Mouse (Mus musculus) cerebellum, postnatal 10 days (tissue): ENCODE data around the gene Kat2b.
"Not testable (repeated sequence)": the region's sequence is repeated elsewhere in the genome, so short reads cannot be mapped to it uniquely, and the experiment has no call there.

ENCODE experiments used
- DNase-seq, 2 experiments: peaks; one replicate each; pipeline ENCODE4 v3.0.0; 2021; ENCODE audit warnings: mixed read lengths in 2 of 2

Gene Kat2b

DNA sequence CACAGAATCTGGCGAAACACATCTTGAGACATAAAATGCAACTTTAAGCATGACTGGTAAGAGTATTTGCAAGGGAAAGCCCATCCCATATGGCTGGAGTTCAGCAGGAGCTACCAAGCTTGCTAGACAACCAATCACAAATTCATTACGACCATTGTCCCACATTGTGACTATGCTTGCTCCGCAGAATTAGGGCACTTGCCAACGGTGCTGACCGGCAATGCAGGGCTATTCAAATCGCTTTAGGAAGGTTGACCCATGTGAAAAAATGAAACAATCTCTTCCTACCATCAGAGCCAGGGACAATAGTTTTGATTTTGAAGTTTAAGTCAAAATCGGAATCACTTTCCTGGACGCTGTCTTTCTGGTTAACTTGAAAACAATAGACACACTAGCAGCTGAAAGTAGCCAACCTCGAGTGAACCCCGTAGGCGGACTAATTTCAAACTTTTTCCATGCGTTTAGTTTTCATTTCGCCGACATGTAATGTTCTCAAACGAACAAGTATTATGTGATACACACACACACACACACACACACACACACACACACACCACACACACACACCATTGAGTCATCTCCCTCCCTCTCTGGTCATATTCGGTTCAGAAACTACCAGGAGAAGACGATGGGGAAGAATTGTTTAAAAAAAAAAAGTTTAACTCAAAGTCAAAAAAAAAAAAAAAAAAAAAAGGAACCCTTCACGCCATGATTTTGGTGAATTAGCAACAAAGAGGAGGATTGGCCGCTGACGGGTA, at the start of gene Kat2b:
Gene Kat2b (plus strand): TSS at position 701 of the 758 bp plus-strand sequence.
- DNase-seq = peak; percentile 79 to 80

DNA sequence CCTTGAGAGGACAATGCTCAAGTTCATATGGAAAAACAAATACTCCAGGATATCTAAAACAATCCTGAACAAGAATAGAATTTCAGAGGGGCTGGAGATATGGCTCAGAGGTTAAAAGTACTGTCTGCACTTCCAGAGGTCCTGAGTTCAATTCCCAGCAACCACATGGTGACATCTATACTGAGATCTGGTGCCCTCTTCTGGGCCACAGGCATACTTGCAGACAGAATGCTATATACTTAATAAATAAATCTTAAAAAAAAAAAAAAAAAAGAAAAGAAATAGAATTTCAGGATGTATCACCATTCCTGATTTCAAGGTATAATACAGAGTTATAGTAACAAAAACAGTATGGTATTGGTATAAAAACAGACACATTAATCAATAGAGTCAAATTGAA, 47.3 kb upstream of the Kat2b start:
- no peak for DNase-seq

DNA sequence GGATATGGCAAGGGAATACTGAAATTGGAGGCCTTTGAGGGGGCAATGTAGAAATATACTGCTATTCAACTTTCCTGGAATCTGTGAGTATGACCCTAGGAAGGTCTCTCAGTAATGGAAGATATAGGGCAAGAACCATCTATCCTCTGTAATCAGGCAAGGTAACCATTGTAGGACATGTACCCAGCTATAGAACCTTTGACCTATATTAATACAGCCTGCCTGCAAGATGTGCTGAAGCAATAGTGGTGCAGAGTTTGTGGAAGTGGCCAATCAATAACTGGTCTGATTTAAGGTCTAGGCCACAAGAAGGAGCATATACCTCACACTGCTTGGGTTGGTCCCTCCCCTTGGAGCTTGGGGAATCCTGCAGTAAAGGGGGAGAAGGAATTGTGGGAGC, 46.2 kb upstream of the Kat2b start:
- DNase-seq = no peak

DNA sequence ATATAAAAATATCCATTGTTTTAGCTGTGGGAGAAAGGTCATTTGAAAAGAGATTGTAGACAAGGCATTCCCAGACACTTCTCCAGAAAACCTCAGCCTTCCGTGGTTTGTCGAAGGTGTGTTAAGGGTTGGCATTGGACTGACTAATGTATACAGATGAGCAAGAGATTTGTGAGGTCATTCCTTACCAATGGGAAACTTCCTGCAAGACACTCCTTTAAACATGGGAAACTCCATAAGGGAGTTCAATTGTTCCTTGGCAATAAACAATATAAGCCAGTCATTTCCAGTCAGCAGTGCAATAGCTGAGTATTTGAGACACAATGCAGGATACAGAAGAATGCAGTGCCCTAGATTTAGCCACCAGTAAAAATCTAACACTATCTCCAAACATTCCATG, 38.6 kb upstream of the Kat2b start:
- DNase-seq = no peak

DNA sequence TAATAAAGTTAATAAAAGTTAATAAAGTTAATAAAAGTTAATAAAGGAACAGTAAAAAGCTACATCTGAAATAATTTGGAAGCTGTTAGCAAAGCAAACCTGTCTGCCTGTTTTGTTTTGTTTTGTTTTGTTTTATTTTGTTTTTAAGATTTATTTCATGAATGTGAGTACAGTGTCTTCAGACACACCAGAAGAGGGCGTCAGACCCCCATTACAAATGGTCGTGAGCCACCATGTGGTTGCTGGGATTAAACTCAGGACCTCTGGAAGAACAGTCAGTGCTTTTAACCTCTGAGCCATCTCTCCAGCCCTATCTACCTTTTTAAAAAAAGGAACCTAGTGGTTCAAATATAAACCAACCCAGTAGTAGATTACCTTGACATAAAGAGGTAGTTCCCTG, 35.5 kb upstream of the Kat2b start:
- DNase-seq = peak; percentile 13

DNA sequence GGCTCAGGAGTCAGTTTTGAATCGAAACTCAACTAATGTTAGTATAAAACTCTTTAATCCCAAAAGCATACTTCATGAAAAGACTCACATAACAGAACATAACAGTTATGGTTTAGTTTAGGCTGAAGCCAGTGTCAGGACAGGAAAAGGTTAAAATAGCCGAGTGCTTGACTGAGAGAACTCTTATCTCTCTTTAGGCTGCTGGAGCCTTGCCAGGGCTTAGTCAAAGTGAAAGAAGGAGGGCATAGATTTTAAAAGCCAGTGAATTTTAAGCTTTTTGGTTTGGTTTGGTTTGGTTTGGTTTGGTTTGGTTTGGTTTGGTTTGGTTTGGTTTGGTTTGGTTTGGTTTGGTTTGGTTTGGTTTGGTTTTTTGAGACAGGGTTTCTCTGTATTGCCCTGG, 34.2 kb upstream of the Kat2b start:
- DNase-seq = peak in 1 of 2 experiments; percentile 10

DNA sequence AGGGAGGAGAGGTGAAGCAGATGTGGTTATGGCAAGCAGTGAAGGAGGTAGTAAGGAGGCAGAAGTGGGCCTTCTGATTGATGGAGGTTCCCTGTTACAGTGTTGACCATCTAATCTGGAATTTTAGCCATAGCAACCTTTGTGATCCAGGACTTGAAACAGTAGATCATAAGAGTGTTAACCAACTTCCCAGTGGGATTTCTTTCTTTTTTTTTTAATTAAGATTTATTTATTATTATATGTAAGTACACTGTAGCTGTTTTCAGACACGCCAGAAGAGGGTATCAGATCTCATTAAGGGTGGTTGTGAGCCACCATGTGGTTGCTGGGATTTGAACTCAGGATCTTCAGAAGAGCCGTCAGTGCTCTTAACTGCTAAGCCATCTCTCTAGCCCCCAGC, 27.3 kb upstream of the Kat2b start, which contains the start of gene Pp2d1:
Gene Pp2d1 (minus strand): TSS at position 101 of the 400 bp plus-strand sequence.
- DNase-seq = not testable (repeated sequence)

DNA sequence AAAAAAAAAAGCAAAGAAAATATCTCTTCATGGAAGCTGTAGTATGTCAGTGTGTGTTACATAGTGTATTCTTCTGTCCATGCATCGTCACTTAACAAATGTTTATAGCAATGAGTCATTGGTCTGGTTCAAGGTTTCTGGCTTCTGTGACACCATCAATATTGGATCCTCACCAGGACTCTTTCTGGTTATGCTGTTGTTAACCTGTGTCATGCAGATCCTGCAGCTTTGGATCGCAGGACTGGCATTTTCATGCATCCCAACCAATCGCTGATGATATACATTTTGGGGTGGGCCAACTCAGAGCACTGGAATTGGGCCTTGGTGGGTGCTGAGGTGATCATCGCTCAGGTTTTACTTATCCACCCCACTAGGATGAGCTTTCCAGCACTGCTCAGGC, 24.1 kb upstream of the Kat2b start:
- no peak for DNase-seq

DNA sequence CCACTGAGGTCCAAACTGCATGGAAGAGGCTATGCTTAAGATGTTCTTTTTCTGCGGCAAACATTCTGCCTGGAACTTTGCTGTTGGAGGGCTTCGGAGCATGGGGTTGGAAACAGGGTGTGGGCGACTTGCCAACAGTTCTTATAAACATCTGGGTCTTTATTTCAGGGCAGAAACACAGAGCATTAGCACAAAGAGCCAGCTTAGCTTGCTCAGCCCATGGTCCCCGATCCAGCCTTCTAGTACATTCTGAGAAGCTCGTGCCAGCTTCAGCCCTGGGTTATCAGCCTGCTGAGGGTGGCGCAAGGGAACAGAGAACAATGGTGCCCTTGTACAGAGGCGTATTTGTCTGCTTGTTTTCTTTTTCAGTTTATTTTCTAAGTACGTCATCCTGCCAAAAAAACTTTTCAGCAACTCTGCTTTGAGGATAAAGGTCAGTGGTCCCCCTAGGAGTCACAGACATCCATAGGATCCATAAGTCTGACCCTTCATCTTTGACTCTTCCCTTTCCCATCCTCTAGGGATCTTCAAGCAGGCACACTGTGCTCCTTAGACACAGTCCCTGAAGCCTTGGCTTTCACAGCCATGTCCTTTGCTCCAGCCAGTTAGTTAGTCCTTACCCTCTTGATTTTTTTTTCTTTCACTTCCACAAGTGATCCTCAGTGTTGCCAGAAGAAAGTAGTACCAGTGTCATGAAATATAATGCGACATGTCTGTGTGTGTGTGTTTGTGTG, 22.9 kb upstream of the Kat2b start:
- peak; percentile 18 to 30 for DNase-seq

DNA sequence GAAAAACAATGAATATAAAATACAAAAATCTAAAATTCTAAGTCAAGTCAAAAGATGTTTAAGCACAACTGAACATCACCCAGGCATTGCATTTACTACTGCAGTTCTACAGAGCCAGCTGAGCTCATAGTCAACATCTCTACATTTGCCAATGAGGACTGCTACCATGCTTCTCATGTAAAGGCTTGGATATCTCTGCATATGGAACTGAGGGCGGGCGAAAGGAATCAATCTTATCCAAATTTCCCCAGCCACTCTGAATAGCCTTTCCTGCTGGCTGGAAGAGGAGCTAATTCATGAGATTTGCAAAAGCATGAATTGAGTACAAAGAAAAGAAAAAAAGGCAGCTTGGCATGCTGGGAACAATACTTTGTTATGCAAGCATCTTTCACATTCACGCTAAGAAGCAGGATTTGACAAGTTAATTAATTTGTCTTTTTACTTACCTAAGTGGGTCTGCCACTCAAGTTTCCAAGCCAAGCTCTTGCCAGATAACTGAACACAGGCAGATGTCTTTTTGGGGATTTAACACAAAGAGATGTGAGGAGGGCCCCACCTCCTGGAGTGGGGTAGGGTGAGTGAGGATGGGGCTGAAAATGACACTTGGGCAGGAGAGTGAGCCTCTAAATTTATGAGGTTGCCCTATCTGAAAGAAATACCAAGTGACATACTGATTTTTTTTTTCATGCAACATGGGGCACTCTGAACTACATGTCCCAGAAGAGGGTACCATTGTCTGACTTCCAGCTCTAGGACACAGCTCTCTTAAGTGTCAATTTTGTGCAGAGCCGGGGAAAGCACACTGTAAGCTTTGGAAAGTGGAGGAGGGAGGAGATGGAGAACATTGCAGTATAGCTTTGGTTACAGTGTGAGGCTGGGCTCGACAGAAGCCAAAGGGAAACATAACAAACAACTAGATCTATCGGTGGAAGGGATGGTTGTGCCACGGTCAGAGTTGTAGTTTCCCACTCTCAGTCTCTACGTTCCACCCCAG, 15.1 kb upstream of the Kat2b start:
- DNase-seq = no peak

DNA sequence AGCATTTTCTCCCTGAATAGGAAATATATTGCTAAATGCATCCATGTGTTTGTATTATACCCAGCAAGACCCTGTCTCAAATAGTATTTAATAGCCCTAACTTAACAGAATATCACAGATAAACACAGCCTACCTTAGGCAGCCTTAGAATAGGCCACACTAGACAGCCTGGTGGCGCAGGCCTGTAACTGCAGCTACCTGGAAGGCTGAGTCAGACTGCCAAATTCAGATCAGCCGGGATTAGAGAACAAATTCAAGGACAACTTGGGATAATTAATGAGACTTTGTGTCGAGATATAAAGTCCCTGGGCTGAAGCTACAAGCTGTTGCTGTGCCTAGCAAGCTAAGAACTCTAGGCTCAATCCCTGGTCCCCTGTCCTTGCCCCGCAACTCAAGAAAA, 12.6 kb upstream of the Kat2b start:
- DNase-seq = peak in 1 of 2 experiments; percentile 26

DNA sequence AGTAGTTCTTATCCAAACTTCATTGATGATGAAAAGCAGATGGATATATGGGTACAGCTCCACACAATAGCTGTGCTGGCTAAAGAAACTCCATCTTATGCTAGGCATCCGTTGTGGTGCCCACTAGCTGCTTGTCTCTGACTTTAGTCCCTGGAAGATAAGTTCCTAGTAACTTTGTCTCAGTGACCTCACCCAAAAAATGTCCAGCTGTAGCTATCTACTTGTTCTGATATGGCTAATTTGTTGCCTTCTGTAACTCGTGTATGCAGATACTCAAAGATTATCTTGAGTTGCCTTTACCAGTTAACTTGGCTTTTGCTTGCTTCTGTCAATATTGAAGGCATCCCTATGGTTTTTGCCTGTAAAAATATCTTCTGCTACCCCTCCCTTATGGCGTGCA, 11.8 kb upstream of the Kat2b start:
- no peak for DNase-seq

DNA sequence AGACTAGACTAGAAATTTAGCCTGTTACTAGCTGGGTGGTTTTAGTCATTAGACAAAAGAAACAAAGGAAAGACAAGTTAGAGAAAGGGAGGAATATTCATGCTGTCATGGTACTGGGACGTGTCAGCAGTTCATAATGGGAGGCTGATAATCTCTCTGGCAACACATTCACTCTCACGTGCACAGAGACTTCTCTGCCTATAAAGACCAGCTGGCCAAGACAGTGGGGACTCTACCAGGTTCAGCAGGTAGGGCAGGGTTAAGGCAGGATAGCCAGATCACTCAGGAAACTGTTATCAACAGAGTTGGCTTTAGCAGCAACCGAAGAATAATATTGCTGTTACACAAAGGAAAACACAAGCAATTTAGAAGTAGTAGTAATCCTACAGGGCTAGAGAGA, 9.2 kb upstream of the Kat2b start:
- no peak for DNase-seq

DNA sequence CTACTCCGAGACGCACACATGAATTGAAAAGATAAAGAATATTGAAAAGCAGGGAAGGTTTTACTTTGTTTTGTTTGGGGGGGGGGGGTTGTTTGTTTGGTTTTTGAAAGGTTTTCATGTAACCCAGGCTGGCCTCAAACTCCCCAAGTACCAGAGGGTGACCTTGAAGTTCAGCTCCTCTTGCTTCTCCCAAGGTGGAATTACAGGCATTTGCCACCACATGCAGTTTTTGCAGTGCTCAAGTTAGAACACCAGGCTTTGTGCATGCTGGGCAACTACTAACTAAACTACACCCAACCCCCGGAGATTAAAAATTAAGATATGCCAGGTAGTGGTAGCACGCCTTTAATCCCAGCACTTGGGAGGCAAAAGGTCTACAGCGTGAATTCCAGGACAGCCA, 7.0 kb upstream of the Kat2b start:
- DNase-seq = no peak

DNA sequence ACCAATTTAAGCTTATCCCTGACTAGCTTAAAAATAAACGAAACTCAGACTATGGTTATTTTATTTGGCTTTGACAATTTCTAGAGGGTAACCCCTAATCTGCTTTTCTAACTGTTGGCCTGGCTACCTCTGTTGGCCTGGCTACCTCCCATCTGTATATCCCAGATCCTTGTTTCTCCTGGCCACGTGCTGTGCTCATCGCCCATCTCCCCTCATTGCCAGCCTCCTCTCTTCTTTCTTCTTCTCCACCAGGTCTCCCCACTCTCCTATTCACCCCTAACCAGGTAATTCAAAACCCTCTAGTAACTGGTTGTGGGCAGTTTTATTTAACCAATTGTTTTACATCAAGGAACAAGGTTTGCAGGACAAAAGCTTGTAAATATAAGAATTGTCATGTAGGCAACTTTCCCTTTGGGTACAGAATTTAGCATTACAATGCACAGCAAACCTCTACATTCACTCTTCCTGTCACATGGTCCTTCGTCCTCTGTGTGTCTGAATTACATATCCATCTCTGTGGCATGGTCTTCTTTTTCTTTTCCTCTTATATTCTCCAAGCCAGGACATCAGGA, 5.1 kb upstream of the Kat2b start:
- no peak for DNase-seq

DNA sequence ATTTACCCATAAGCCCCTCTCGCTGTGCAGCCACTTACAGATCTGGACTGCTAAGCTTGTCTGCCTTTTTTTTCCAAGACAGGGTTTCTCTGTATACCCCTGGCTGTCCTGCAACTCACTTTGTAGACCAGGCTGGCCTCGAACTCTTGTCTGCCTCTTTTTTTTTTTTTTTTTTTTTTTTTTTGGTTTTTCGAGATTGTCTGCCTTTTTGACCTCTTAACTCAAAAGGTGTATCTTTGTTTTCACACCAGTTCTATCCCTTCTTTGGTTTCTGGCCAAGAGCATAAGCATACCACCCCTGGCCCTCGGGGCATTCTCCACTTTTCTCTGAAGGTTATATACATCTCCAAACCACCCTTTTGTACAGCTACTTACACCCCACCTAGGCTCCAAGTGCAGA, 1.8 kb upstream of the Kat2b start:
- DNase-seq = no peak

DNA sequence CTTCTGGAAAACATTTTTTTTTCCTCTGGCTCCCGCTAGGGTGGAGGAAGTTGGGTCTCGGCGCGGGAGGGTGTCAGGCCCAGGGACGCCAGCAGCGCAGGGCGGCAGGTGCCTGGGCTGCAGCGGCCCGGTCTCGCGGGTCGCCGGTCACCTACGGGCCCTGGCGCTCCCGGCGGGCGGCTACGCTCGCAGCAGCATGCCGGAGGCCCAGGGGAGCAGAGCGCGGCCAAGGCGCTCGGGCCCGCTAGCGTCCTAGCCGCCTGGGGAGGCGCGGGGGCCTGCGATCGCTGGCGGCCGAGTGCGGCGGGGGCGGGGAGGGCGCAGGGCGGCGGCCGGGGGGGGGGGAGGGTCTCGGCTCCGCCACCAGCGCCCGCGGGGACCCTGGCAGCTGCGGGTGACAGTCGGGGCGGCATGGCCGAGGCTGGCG, 271 bp downstream of the Kat2b start:
- peak; percentile 78 to 79 for DNase-seq

DNA sequence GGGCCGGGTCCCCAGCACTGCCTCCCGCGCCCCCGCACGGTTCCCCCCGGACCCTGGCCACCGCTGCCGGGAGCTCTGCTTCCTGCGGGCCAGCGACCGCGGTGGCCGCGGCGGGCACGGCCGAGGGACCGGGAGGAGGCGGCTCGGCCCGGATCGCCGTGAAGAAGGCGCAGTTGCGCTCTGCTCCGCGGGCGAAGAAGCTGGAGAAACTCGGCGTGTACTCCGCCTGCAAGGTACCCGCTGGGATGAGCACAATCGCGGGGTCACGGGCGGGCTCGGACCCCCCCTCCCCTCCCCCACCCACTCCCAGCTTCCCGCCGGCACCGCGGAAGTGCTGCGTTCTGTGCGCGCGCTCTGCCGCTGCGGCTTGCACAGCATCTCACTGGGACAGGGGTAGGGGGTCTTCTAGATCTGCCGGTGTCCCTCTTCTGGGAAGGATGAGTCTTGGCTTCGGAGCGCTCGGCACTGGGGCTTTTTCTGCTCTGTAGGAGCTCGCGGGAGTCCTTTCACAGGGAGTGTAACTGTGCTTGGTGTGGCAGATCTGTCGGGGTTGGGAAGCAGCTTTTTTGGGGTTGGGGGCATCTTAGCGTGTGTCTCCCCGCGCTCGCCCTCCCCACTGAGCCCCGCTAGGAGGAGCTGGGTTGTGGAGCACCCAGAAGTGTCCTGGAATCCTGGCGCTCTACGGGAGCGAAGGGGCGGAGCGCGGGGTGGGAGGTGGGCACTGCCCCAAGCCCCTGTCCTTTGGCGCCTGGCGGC, 863 bp downstream of the Kat2b start:
- DNase-seq = peak in 1 of 2 experiments; percentile 74

DNA sequence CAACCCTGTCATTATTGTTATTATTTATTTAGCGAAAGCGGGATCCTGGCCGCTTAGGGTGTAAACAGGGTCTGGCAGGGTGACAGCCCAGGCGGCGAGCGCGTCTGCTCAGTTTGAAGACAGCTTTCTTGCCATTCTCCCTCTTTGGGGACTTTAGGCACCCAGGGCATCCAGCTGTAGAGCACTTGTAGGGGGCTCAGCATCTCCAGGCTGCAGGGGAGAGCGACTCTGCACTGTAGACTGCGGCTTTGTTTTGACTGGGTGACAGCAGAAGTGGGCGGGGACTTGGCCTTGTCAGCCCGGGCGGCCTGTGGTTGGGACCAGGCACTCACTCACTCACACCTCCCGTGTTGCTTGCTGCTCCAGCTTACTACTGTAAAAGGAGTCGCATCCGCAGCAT, 1.5 kb downstream of the Kat2b start:
- DNase-seq = peak; percentile 89 to 92

DNA sequence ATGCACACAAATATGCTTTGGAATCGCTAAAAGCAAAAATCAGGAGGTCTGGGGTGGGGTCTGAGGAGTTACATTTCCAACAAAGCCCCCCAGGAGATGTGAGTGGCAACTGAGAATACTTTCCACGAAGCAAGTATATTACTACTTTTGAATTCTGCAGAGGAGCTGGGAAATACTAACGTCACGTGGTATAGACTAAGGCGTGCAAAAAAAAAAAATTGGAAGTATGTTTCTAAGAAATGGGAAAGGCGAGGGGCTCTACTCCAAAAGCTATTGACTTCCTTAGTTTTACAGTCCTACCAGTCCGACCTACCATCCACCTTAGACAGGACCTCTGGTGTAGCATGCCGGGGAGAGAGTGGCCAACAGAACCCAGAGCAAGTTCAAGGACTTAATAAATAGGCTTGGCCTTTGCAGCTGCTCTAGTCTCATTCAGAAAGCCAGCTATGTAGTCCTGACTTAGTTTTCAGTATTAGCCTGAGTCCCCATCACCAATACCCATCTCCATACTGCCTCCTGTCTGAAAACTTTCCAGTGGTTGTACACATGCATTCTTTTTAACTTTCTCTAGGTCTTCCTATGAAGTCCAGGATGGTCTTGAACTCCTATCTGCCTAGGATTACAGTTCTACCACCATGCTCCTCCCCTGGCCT, 2.2 kb downstream of the Kat2b start:
- no peak for DNase-seq

DNA sequence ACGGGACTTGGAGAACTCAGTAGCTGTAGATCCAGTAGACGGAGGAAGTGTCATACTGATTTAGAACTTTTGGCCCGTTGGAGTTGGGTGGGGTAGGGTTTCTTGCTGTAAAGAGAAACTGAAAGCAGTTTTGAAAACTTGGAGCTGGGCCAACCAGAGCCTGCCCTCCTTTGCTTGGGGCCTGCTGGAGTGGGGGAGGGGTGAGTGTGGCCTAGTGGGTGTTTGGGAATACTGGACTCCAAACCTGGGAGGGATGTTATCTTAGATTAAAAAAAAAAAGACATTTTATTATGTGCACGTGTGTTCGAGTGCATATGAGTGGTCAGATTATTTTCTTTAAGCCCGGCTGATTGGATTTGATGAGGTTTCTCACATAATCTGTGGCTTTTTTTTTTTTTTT, 3.2 kb downstream of the Kat2b start:
- peak; percentile 86 to 90 for DNase-seq
